Mouse (Mus musculus): ENCODE data around the gene Slc6a17. TPM values are rescaled to one million over a fixed set of nuclear protein-coding genes. Genes with fewer than 3 reads are reported as not detected.

Gene Slc6a17
- polyA plus RNA-seq, 1 experiment from 2014 or later = 5.2 TPM

DNA sequence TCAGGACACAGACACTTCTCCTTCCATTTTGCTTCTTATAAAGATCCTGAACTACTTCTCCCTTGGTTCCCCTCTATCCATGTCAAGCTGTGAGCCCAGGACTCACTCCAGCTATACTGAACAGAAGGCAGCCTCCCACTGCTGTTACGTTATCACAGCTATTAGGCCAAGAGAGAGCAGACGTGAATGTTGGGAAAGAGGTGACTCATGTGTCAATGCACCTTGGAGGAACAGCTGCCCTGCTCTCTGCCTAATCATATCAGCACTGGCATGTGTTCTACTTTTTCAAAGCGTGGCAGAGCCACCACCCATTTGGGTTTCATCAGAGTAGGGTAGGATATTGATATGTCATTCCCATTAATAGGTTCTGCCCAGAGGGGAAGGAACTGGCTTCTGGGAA, 71.0 kb downstream of the Slc6a17 start:
- H3K9me3 ChIP-seq (ENCODE audit: control insufficient read depth, low read length) = no peaks in the 10 kb centered on the region
- peaks cover 3% of the 10 kb centered on the region; the same call in 1 of the 2 replicates for H3K27me3 ChIP-seq (ENCODE audit: control insufficient read depth, insufficient read depth, low read length)
- H3K36me3 ChIP-seq (ENCODE audit: control insufficient read depth, insufficient read depth, low read length) = no peaks in the 10 kb centered on the region
- H3K27ac ChIP-seq (replicated peaks in 1 of 2; ENCODE audit: control insufficient read depth in 1 of 2, insufficient read depth in 1 of 2, low read depth in 2 of 2, low read length in 2 of 2) = no peak overlapping the region
- H3K4me3 ChIP-seq (ENCODE audit: control insufficient read depth in 1 of 2, insufficient read depth in 1 of 2, low read depth in 1 of 2, low read length in 2 of 2) = no peak overlapping the region
- no peak for ATAC-seq (ENCODE audit: insufficient number of reproducible peaks, insufficient read depth, low FRiP score, low read depth)
- no peak overlapping the region for H3K4me2 ChIP-seq (ENCODE audit: low read length)
- no peak overlapping the region for H3K9ac ChIP-seq (ENCODE audit: low read length)
- no peaks in the 10 kb centered on the region; a peak in 1 of 4 replicates for H3K4me1 ChIP-seq (ENCODE audit: control insufficient read depth in 2 of 2, insufficient read depth in 2 of 2, low read length in 2 of 2)
- 28% methylated on average over 3 of the region's 3 CpGs for WGBS

- H3K4me3 ChIP-seq (ENCODE audit: control insufficient read depth in 1 of 2, insufficient read depth in 1 of 2, low read depth in 1 of 2, low read length in 2 of 2) = no peak overlapping the region
- H3K4me2 ChIP-seq (ENCODE audit: low read length) = no peak overlapping the region
- H3K27ac ChIP-seq (replicated peaks in 1 of 2; ENCODE audit: control insufficient read depth in 1 of 2, insufficient read depth in 1 of 2, low read depth in 2 of 2, low read length in 2 of 2) = no peak overlapping the region
- no peaks in the 10 kb centered on the region for H3K9me3 ChIP-seq (ENCODE audit: control insufficient read depth, low read length)
- 76% methylated on average over 5 of the region's 5 CpGs for WGBS
- no peaks in the 10 kb centered on the region; a peak in 1 of 4 replicates for H3K4me1 ChIP-seq (ENCODE audit: control insufficient read depth in 2 of 2, insufficient read depth in 2 of 2, low read length in 2 of 2)
- no peak overlapping the region for H3K9ac ChIP-seq (ENCODE audit: low read length)
- ATAC-seq (ENCODE audit: insufficient number of reproducible peaks, insufficient read depth, low FRiP score, low read depth) = no peak
- peaks cover 3% of the 10 kb centered on the region; the same call in 1 of the 2 replicates for H3K27me3 ChIP-seq (ENCODE audit: control insufficient read depth, insufficient read depth, low read length)
- H3K36me3 ChIP-seq (ENCODE audit: control insufficient read depth, insufficient read depth, low read length) = no peaks in the 10 kb centered on the region
Observed at GRCm38 (mm10) chr3:107443866-107444265, 74.0 kb downstream of the Slc6a17 start.

DNA sequence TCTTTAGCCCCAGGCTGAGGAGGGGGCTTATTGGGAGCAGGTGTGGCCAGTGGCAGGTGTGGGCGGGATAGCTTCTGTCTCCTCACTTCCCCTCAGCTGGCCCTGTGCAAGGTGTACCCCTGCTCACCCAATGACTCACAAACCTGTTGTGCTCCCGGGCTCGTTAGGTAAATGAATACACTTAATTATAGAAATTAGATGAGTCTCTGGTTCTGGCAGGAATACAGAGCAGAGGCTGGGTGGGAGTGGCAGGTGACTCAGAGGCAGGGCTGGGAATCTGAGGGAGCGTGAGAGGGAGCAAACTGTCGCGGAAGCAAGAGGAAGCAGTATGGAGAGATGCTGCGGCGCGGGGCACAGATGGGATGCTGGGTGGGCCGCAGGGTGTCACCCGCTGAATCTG, 75.6 kb downstream of the Slc6a17 start:
- H3K27me3 ChIP-seq (ENCODE audit: control insufficient read depth, insufficient read depth, low read length) = peaks cover 3% of the 10 kb centered on the region; the same call in 1 of the 2 replicates
- ATAC-seq (ENCODE audit: insufficient number of reproducible peaks, insufficient read depth, low FRiP score, low read depth) = no peak
- H3K27ac ChIP-seq (replicated peaks in 1 of 2; ENCODE audit: control insufficient read depth in 1 of 2, insufficient read depth in 1 of 2, low read depth in 2 of 2, low read length in 2 of 2) = no peak overlapping the region
- no peaks in the 10 kb centered on the region; a peak in 1 of 4 replicates for H3K4me1 ChIP-seq (ENCODE audit: control insufficient read depth in 2 of 2, insufficient read depth in 2 of 2, low read length in 2 of 2)
- no peaks in the 10 kb centered on the region for H3K9me3 ChIP-seq (ENCODE audit: control insufficient read depth, low read length)
- H3K36me3 ChIP-seq (ENCODE audit: control insufficient read depth, insufficient read depth, low read length) = no peaks in the 10 kb centered on the region
- no peak overlapping the region for H3K9ac ChIP-seq (ENCODE audit: low read length)
- H3K4me2 ChIP-seq (ENCODE audit: low read length) = no peak overlapping the region
- no peak overlapping the region for H3K4me3 ChIP-seq (ENCODE audit: control insufficient read depth in 1 of 2, insufficient read depth in 1 of 2, low read depth in 1 of 2, low read length in 2 of 2)
- 82% methylated on average over 11 of the region's 11 CpGs for WGBS

GRCm38 (mm10) chr3:107441306-107441705, 76.5 kb downstream of the Slc6a17 start:
- no peak for ATAC-seq (ENCODE audit: insufficient number of reproducible peaks, insufficient read depth, low FRiP score, low read depth)
- Histone ChIP-seq H3K27ac (replicated peaks in 1 of 2; ENCODE audit: control insufficient read depth in 1 of 2, insufficient read depth in 1 of 2, low read depth in 2 of 2, low read length in 2 of 2) (no peak overlapping the region), H3K4me3 (ENCODE audit: control insufficient read depth in 1 of 2, insufficient read depth in 1 of 2, low read depth in 1 of 2, low read length in 2 of 2) (no peak overlapping the region), H3K4me2 (ENCODE audit: low read length) (no peak overlapping the region), H3K9me3 (ENCODE audit: control insufficient read depth, low read length) (no peaks in the 10 kb centered on the region), H3K36me3 (ENCODE audit: control insufficient read depth, insufficient read depth, low read length) (no peaks in the 10 kb centered on the region), H3K9ac (ENCODE audit: low read length) (no peak overlapping the region), H3K27me3 (ENCODE audit: control insufficient read depth, insufficient read depth, low read length) (peaks cover 3% of the 10 kb centered on the region; the same call in 1 of the 2 replicates), H3K4me1 (ENCODE audit: control insufficient read depth in 2 of 2, insufficient read depth in 2 of 2, low read length in 2 of 2) (no peaks in the 10 kb centered on the region; a peak in 1 of 4 replicates)
- WGBS = 74% methylated on average over 8 of the region's 8 CpGs

DNA sequence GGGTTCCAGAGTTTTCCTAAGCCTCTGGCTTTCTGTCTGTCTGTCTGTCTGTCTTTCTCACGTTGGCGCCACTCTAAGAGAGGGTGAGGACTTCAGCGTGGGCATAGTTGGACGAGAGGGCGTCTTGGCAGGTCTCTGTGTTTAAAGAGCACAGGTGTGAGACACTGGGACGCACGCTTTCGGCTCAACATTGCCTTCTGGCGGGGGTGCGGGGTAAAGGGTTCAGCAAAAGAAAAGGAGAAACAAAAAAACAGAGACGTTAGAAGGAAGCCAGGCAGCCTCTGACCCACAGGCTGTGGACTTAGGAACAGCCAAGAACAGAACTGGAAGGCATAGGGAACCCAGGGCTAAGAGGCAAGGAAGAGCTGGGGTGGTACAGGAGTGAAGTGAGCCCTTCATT, 78.5 kb downstream of the Slc6a17 start:
- H3K27me3 ChIP-seq (ENCODE audit: control insufficient read depth, insufficient read depth, low read length) = no peaks in the 10 kb centered on the region
- WGBS = 79% methylated on average over 11 of the region's 11 CpGs
- H3K9ac ChIP-seq (ENCODE audit: low read length) = no peak overlapping the region
- H3K4me2 ChIP-seq (ENCODE audit: low read length) = no peak overlapping the region
- H3K36me3 ChIP-seq (ENCODE audit: control insufficient read depth, insufficient read depth, low read length) = no peaks in the 10 kb centered on the region
- no peak overlapping the region for H3K27ac ChIP-seq (replicated peaks in 1 of 2; ENCODE audit: control insufficient read depth in 1 of 2, insufficient read depth in 1 of 2, low read depth in 2 of 2, low read length in 2 of 2)
- H3K4me1 ChIP-seq (ENCODE audit: control insufficient read depth in 2 of 2, insufficient read depth in 2 of 2, low read length in 2 of 2) = no peaks in the 10 kb centered on the region
- no peaks in the 10 kb centered on the region for H3K9me3 ChIP-seq (ENCODE audit: control insufficient read depth, low read length)
- no peak for ATAC-seq (ENCODE audit: insufficient number of reproducible peaks, insufficient read depth, low FRiP score, low read depth)
- no peak overlapping the region for H3K4me3 ChIP-seq (ENCODE audit: control insufficient read depth in 1 of 2, insufficient read depth in 1 of 2, low read depth in 1 of 2, low read length in 2 of 2)

- H3K27ac ChIP-seq (replicated peaks in 1 of 2; ENCODE audit: control insufficient read depth in 1 of 2, insufficient read depth in 1 of 2, low read depth in 2 of 2, low read length in 2 of 2) = no peak overlapping the region
- H3K4me2 ChIP-seq (ENCODE audit: low read length) = no peak overlapping the region
- H3K4me1 ChIP-seq (ENCODE audit: control insufficient read depth in 2 of 2, insufficient read depth in 2 of 2, low read length in 2 of 2) = no peaks in the 10 kb centered on the region
- H3K36me3 ChIP-seq (ENCODE audit: control insufficient read depth, insufficient read depth, low read length) = no peaks in the 10 kb centered on the region
- H3K9ac ChIP-seq (ENCODE audit: low read length) = no peak overlapping the region
- H3K4me3 ChIP-seq (ENCODE audit: control insufficient read depth in 1 of 2, insufficient read depth in 1 of 2, low read depth in 1 of 2, low read length in 2 of 2) = no peak overlapping the region
- WGBS = 78% methylated on average over 2 of the region's 2 CpGs
- H3K27me3 ChIP-seq (ENCODE audit: control insufficient read depth, insufficient read depth, low read length) = no peaks in the 10 kb centered on the region
- no peaks in the 10 kb centered on the region for H3K9me3 ChIP-seq (ENCODE audit: control insufficient read depth, low read length)
- ATAC-seq (ENCODE audit: insufficient number of reproducible peaks, insufficient read depth, low FRiP score, low read depth) = no peak
Observed at GRCm38 (mm10) chr3:107437666-107438065, 80.2 kb downstream of the Slc6a17 start.

DNA sequence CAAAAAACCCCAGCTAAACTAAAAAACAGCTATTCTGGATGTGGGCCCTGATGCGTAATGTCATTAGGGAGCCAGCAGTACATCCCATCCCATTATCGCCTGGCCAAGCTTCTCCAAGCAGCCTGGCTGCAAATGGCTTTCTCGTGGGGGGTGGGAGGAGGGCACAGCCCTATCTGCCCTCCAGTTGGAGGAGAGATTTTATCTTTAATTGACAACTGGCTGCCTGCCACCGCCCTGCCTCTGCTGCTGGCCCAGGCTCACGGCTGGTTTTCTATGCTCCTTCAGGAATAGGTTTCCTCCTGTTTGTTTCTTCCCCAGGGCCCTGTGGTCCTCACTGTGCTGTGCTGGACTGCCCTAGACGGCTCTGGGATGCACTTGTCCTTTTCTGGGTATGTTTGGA, 81.4 kb downstream of the Slc6a17 start:
- WGBS = 43% methylated on average over 6 of the region's 6 CpGs
- H3K4me1 ChIP-seq (ENCODE audit: control insufficient read depth in 2 of 2, insufficient read depth in 2 of 2, low read length in 2 of 2) = no peaks in the 10 kb centered on the region
- no peak overlapping the region for H3K27ac ChIP-seq (replicated peaks in 1 of 2; ENCODE audit: control insufficient read depth in 1 of 2, insufficient read depth in 1 of 2, low read depth in 2 of 2, low read length in 2 of 2)
- H3K9ac ChIP-seq (ENCODE audit: low read length) = no peak overlapping the region
- H3K9me3 ChIP-seq (ENCODE audit: control insufficient read depth, low read length) = no peaks in the 10 kb centered on the region
- H3K4me3 ChIP-seq (ENCODE audit: control insufficient read depth in 1 of 2, insufficient read depth in 1 of 2, low read depth in 1 of 2, low read length in 2 of 2) = no peak overlapping the region
- no peaks in the 10 kb centered on the region for H3K27me3 ChIP-seq (ENCODE audit: control insufficient read depth, insufficient read depth, low read length)
- no peak for ATAC-seq (ENCODE audit: insufficient number of reproducible peaks, insufficient read depth, low FRiP score, low read depth)
- no peaks in the 10 kb centered on the region for H3K36me3 ChIP-seq (ENCODE audit: control insufficient read depth, insufficient read depth, low read length)
- H3K4me2 ChIP-seq (ENCODE audit: low read length) = no peak overlapping the region

DNA sequence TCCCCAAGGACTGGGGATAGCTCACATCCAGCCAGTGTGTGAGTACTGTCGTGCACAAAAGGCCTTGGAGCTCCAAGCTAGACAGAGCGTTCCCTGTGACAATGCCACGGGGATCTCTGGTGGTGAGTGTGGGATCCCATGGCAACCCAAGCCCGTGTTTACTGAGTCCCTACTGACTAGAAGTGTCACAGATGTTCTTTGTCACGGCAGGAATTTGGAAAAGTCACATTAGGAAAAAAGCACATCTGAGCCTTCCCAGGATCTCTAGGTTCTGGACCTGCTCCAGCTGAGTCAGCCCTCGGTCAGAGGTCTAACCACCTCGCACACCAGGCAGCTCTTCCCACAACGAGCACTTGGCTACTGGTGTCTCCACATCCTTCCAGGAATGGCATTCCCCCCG, 84.2 kb downstream of the Slc6a17 start:
- no peaks in the 10 kb centered on the region for H3K4me1 ChIP-seq (ENCODE audit: control insufficient read depth in 2 of 2, insufficient read depth in 2 of 2, low read length in 2 of 2)
- WGBS = 43% methylated on average over 9 of the region's 9 CpGs
- 0 out of 2 replicates have a peak, but pooled peaks cover under 1% of the 10 kb centered on the region for H3K27me3 ChIP-seq (ENCODE audit: control insufficient read depth, insufficient read depth, low read length)
- no peaks in the 10 kb centered on the region for H3K9me3 ChIP-seq (ENCODE audit: control insufficient read depth, low read length)
- no peak overlapping the region for H3K27ac ChIP-seq (replicated peaks in 1 of 2; ENCODE audit: control insufficient read depth in 1 of 2, insufficient read depth in 1 of 2, low read depth in 2 of 2, low read length in 2 of 2)
- no peak for ATAC-seq (ENCODE audit: insufficient number of reproducible peaks, insufficient read depth, low FRiP score, low read depth)
- no peak overlapping the region for H3K4me2 ChIP-seq (ENCODE audit: low read length)
- no peaks in the 10 kb centered on the region for H3K36me3 ChIP-seq (ENCODE audit: control insufficient read depth, insufficient read depth, low read length)
- H3K9ac ChIP-seq (ENCODE audit: low read length) = no peak overlapping the region
- H3K4me3 ChIP-seq (ENCODE audit: control insufficient read depth in 1 of 2, insufficient read depth in 1 of 2, low read depth in 1 of 2, low read length in 2 of 2) = no peak overlapping the region

Measured in heart, embryonic 14.5 days (tissue).